Mouse (Mus musculus) limb, embryonic 14.5 days (tissue): Measurements from ENCODE around the gene Rab20. TPM values are rescaled to one million over a fixed set of nuclear protein-coding genes. Genes with fewer than 3 reads are reported as not detected.

Source experiments
- ATAC-seq: fragments of 200-750 bp; cut with Nextera tagmentation; 2 replicates; pipeline ENCODE4 v1.8.0; 2017; ENCODE audit warnings: low read depth, moderate number of reproducible peaks, moderate TSS enrichment; ENCODE audit not compliant: low FRiP score
- DNase-seq: peaks from one replicate; pipeline ENCODE4 v3.0.0-alpha.2; 2015; ENCODE audit warnings: low spot score
- H3K27ac ChIP-seq: fragments of 300-500 bp; sonication (generic); replicated peaks from 2 replicates; pipeline ENCODE4 v1.5.1; 2014; ENCODE audit warnings: low read depth, mild to moderate bottlenecking, low read length, moderate library complexity, mixed read lengths
- H3K27me3 ChIP-seq: fragments of 300-500 bp; sonication (generic); 2 replicates; pipeline ENCODE4 v1.6.1; 2014; ENCODE audit warnings: low read length, mixed read lengths; ENCODE audit not compliant: control insufficient read depth, insufficient read depth
- H3K36me3 ChIP-seq: fragments of 300-500 bp; sonication (generic); 2 replicates; pipeline ENCODE4 v1.6.1; 2014; ENCODE audit warnings: mild to moderate bottlenecking, low read length, moderate library complexity, mixed read lengths; ENCODE audit not compliant: control insufficient read depth, insufficient read depth
- H3K4me1 ChIP-seq: fragments of 300-500 bp; sonication (generic); 2 replicates; pipeline ENCODE4 v1.6.1; 2014; ENCODE audit warnings: antibody characterized with exemption, low read length, mixed read lengths; ENCODE audit not compliant: control insufficient read depth, insufficient read depth
- H3K4me2 ChIP-seq: fragments of 300-500 bp; sonication (generic); replicated peaks from 2 replicates; pipeline ENCODE4 v1.6.1; 2014; ENCODE audit warnings: low read depth, mild to moderate bottlenecking, low read length, moderate library complexity; ENCODE audit not compliant: severe bottlenecking
- H3K4me3 ChIP-seq: fragments of 300-500 bp; sonication (generic); replicated peaks from 2 replicates; pipeline ENCODE4 v1.5.1; 2014; ENCODE audit warnings: low read length
- H3K9ac ChIP-seq: fragments of 300-500 bp; sonication (generic); 2 replicates; pipeline ENCODE4 v1.6.1; 2014; ENCODE audit warnings: mild to moderate bottlenecking, low read depth, low read length, moderate library complexity; ENCODE audit not compliant: severe bottlenecking
- H3K9me3 ChIP-seq: fragments of 300-500 bp; sonication (generic); 2 replicates; pipeline ENCODE4 v1.6.1; 2016; ENCODE audit warnings: low read length; ENCODE audit not compliant: control insufficient read depth
- POLR2A ChIP-seq: fragments of 200-500 bp; IDR thresholded peaks from 2 replicates; pipeline ENCODE4 v1.8.0; 2012; ENCODE audit warnings: inconsistent platforms, mild to moderate bottlenecking, moderate library complexity, borderline replicate concordance; ENCODE audit not compliant: insufficient read depth, insufficient read length; ENCODE audit errors: extremely low read depth
- WGBS: fragments of 180-500 bp; shearing (Covaris S2); extraction: QIAGEN DNeasy Blood & Tissue Kit; methylation state at CpG from one replicate; pipeline ENCODE4 v1.1.7; 2014; 5-methylcytosine and 5-hydroxymethylcytosine counted together
- polyA plus RNA-seq, 2 experiments: library from polyadenylated mRNA; depleted of rRNA in 1 of 2; stranded (reverse) in 1 of 2; unstranded in 1 of 2; fragments of >200 nt; fragmentation: Nextera tagmentation in 1 of 2; extraction: Ambion mirVana in 1 of 2; gene quantifications; 2 replicates each; pipeline versions ENCODE4 v1.2.1 to v1.2.3; 2012 to 2014

Gene Rab20
- polyA plus RNA-seq, 2 experiments, result 1.6 to 2.1 TPM

DNA sequence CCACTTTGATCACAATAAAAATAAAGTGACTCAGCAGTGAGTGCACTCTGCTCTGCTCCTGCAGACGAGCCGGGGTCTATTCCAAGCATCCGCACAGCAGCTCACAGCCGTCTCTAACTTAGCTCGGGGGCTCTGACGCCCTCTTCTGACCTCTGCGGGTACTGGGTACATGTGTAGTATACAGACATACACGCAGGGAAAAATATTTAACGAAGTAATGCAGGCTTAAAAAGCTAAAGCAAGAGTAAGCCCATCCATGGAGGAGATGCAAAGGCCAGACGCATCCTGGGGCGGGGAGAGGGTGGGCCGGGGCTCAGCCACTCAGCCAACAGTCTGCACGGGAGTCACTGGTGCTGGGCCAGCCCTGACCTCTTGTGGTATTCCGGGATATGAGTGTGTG is 27.6 kb upstream of the Rab20 start:
- Histone ChIP-seq H3K4me1 (no peaks in the 10 kb centered on the region), H3K27me3 (no peaks in the 10 kb centered on the region), H3K9me3 (no peaks in the 10 kb centered on the region), H3K36me3 (peaks cover 80% of the 10 kb centered on the region), H3K4me3 (no peak overlapping the region), H3K4me2 (no peak overlapping the region), H3K27ac (no peak overlapping the region), H3K9ac (no peak overlapping the region)
- 82% methylated on average over 14 of the region's 14 CpGs for WGBS
- ATAC-seq, result no peak
- TF ChIP-seq POLR2A, result no peak
- no peak for DNase-seq

GRCm38 (mm10) chr8:11503476-11504232 is 25.1 kb upstream of the Rab20 start:
- no peak overlapping the region for H3K27ac ChIP-seq
- H3K9ac ChIP-seq, result no peak overlapping the region
- DNase-seq (no peak), ATAC-seq (no peak; the same call in 1 of the 2 replicates)
- no peaks in the 10 kb centered on the region for H3K27me3 ChIP-seq
- no peak for TF ChIP-seq POLR2A
- H3K9me3 ChIP-seq, result no peaks in the 10 kb centered on the region
- 84% methylated on average over 13 of the region's 13 CpGs for WGBS
- H3K4me2 ChIP-seq, result no peak overlapping the region
- 0 out of 2 replicates have a peak, but pooled peaks cover 2% of the 10 kb centered on the region for H3K4me1 ChIP-seq
- peaks cover 59% of the 10 kb centered on the region for H3K36me3 ChIP-seq
- H3K4me3 ChIP-seq, result no peak overlapping the region

- ATAC-seq (no peak), DNase-seq (no peak)
- Histone ChIP-seq H3K4me3 (no peak overlapping the region), H3K9me3 (no peaks in the 10 kb centered on the region), H3K9ac (no peak overlapping the region), H3K36me3 (peaks cover 17% of the 10 kb centered on the region), H3K4me1 (peaks cover 12% of the 10 kb centered on the region), H3K4me2 (no peak overlapping the region), H3K27me3 (no peaks in the 10 kb centered on the region), H3K27ac (no peak overlapping the region)
- TF ChIP-seq POLR2A, result no peak
- WGBS, result 88% methylated on average over 4 of the region's 4 CpGs
Measured at GRCm38 (mm10) chr8:11498786-11499485, 20.4 kb upstream of the Rab20 start.

DNA sequence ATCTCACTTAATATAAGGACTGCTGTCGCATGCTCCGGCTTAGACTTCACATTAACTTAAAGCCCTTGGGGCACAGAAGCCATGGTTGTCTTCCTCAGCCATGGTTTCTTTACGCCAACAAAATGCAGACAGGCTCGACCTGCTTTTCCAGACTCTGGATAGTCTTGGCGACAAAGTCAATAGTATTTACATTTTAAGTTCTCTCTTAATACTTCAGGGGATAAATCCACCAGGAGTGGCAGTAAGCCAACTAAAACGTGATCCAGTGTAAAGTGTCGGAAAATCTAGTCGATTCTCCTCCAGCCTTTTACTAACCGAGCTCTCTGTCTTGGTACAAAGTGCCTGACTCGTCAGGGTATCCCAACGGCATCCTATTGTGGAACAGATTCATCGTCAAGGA is 19.8 kb upstream of the Rab20 start:
- Histone ChIP-seq H3K27ac (no peak overlapping the region), H3K9me3 (no peaks in the 10 kb centered on the region), H3K9ac (peak overlapping the region; percentile 77; the same call in 1 of the 2 replicates), H3K4me2 (peak overlapping the region; percentile 78), H3K27me3 (no peaks in the 10 kb centered on the region), H3K4me3 (peak overlapping the region; percentile 87), H3K4me1 (peaks cover 12% of the 10 kb centered on the region), H3K36me3 (peaks cover 10% of the 10 kb centered on the region; the same call in 1 of the 2 replicates)
- whole genome bisulfite sequencing, result 74% methylated on average over 12 of the region's 12 CpGs
- no peak for TF ChIP-seq POLR2A
- ATAC-seq, result no peak
- no peak for DNase-seq
